Comparison of ENCODE assay signal across 8 mouse cellular contexts in genomic region chrX:167103501-167104246, GRCm38 (mm10).
DNase-seq lines count a peak whose midpoint lies in the region; ATAC-seq and TF ChIP-seq lines count a peak whose summit lies in the region.

No protein-coding gene starts in this region.

- H3K4me3 ChIP-seq in intestine, embryonic 15.5 days (replicated peaks): no peak overlapping the region
- no peak overlapping the region for H3K4me3 ChIP-seq in intestine, postnatal 0 days (ENCODE audit: low read depth, low read length)
- H3K4me3 ChIP-seq in forebrain, embryonic 16.5 days (replicated peaks; ENCODE audit: low read length): no peak overlapping the region
- H3K4me3 ChIP-seq in lung, embryonic 15.5 days: no peak overlapping the region

- ATAC-seq in intestine, embryonic 15.5 days: no peak
- ATAC-seq in intestine, postnatal 0 days: no peak
- peak; percentile 34 for ATAC-seq in activated CD4-positive, CD25-positive, alpha-beta regulatory T cell, adult 4 months
- peak; percentile 38; the same call in 1 of the 2 replicates for ATAC-seq in forebrain, embryonic 16.5 days
- ATAC-seq in lung, embryonic 15.5 days (ENCODE audit: borderline replicate concordance, extremely low read depth, low FRiP score, low TSS enrichment): no peak
- ATAC-seq in erythroid progenitor cell, adult 5-6 weeks (replicated peaks; ENCODE audit: low FRiP score, poor library complexity, severe bottlenecking): no peak

- 59% methylated on average over 12 of the region's 12 CpGs for WGBS in intestine, embryonic 15.5 days
- 54% methylated on average over 12 of the region's 12 CpGs for WGBS in intestine, postnatal 0 days
- 31% methylated on average over 12 of the region's 12 CpGs for WGBS in forebrain, embryonic 16.5 days
- 38% methylated on average over 12 of the region's 12 CpGs for WGBS in lung, embryonic 15.5 days

- no peak for TF ChIP-seq CTCF in intestine, postnatal 0 days (IDR thresholded peaks at IDR 0.05; ENCODE audit: low read depth)

- H3K9ac ChIP-seq in intestine, embryonic 15.5 days: no peak overlapping the region
- no peak overlapping the region for H3K9ac ChIP-seq in intestine, postnatal 0 days (ENCODE audit: low read depth, low read length)
- no peak overlapping the region for H3K9ac ChIP-seq in forebrain, embryonic 16.5 days (replicated peaks; ENCODE audit: low read depth, low read length)
- H3K9ac ChIP-seq in lung, embryonic 15.5 days: no peak overlapping the region

- no peaks in the 10 kb centered on the region for H3K9me3 ChIP-seq in intestine, embryonic 15.5 days
- H3K9me3 ChIP-seq in intestine, postnatal 0 days (ENCODE audit: control insufficient read depth): no peaks in the 10 kb centered on the region
- no peaks in the 10 kb centered on the region for H3K9me3 ChIP-seq in forebrain, embryonic 16.5 days (ENCODE audit: control insufficient read depth, low read length)
- H3K9me3 ChIP-seq in lung, embryonic 15.5 days: no peaks in the 10 kb centered on the region

- no peak for DNase-seq in natural killer cell, adult 2 months (ENCODE audit: low spot score in 2 of 2)
- no peak for DNase-seq in ovary, postnatal 10 days (ENCODE audit: low spot score)

- 0 out of 2 replicates have a peak overlapping the region, but pooled peaks have one; percentile 17 for H3K27ac ChIP-seq in intestine, embryonic 15.5 days
- H3K27ac ChIP-seq in intestine, postnatal 0 days (ENCODE audit: low read depth, low read length): no peak overlapping the region
- peak overlapping the region; percentile 47 for H3K27ac ChIP-seq in forebrain, embryonic 16.5 days (ENCODE audit: low read length)
- H3K27ac ChIP-seq in lung, embryonic 15.5 days: peak overlapping the region; percentile 57

- no peaks in the 10 kb centered on the region for H3K36me3 ChIP-seq in intestine, embryonic 15.5 days
- H3K36me3 ChIP-seq in intestine, postnatal 0 days (ENCODE audit: control insufficient read depth, insufficient read depth): no peaks in the 10 kb centered on the region
- no peaks in the 10 kb centered on the region for H3K36me3 ChIP-seq in forebrain, embryonic 16.5 days (ENCODE audit: control insufficient read depth, insufficient read depth)
- H3K36me3 ChIP-seq in lung, embryonic 15.5 days: no peaks in the 10 kb centered on the region

- H3K27me3 ChIP-seq in intestine, embryonic 15.5 days (replicated peaks): peaks cover 3% of the 10 kb centered on the region
- no peaks in the 10 kb centered on the region; the same call in 1 of the 2 replicates for H3K27me3 ChIP-seq in intestine, postnatal 0 days (replicated peaks; ENCODE audit: control insufficient read depth, insufficient read depth, low read length)
- H3K27me3 ChIP-seq in forebrain, embryonic 16.5 days (replicated peaks; ENCODE audit: control insufficient read depth, insufficient read depth, low read length): no peaks in the 10 kb centered on the region; the same call in 1 of the 2 replicates
- peaks cover 16% of the 10 kb centered on the region; the same call in 1 of the 2 replicates for H3K27me3 ChIP-seq in lung, embryonic 15.5 days

- no peak overlapping the region for H3K4me2 ChIP-seq in intestine, embryonic 15.5 days (replicated peaks)
- no peak overlapping the region for H3K4me2 ChIP-seq in intestine, postnatal 0 days (replicated peaks; ENCODE audit: low read depth)
- no peak overlapping the region for H3K4me2 ChIP-seq in forebrain, embryonic 16.5 days (ENCODE audit: low read length)
- H3K4me2 ChIP-seq in lung, embryonic 15.5 days: no peak overlapping the region

- H3K4me1 ChIP-seq in intestine, embryonic 15.5 days (replicated peaks): no peaks in the 10 kb centered on the region
- no peaks in the 10 kb centered on the region for H3K4me1 ChIP-seq in intestine, postnatal 0 days (replicated peaks; ENCODE audit: control insufficient read depth, insufficient read depth, low read length)
- H3K4me1 ChIP-seq in forebrain, embryonic 16.5 days (replicated peaks; ENCODE audit: control insufficient read depth, insufficient read depth, low read length): peaks cover 14% of the 10 kb centered on the region
- no peaks in the 10 kb centered on the region for H3K4me1 ChIP-seq in lung, embryonic 15.5 days

Comparison
In these comparisons a context has a peak if more than half of its experiments do, and no peak if none do; other contexts are left out.
1. ATAC-seq: peak in activated CD4-positive, CD25-positive, alpha-beta regulatory T cell, adult 4 months (single experiment) and forebrain, embryonic 16.5 days (single experiment); none in intestine, embryonic 15.5 days (single experiment), intestine, postnatal 0 days (single experiment), lung, embryonic 15.5 days (single experiment) and erythroid progenitor cell, adult 5-6 weeks (single experiment).